Mouse (Mus musculus) gastrocnemius, adult 2 months (tissue): ENCODE results near the gene Ghrl. TPM values are rescaled to one million over a fixed set of nuclear protein-coding genes. Genes with fewer than 3 reads are reported as not detected.

Source experiments
- DNase-seq: peaks from one replicate; pipeline ENCODE4 v3.0.0; 2022
- H3K27ac ChIP-seq: fragments of 200-600 bp; 2 replicates; pipeline ENCODE4 v1.8.1; 2022; ENCODE audit warnings: mild to moderate bottlenecking
- H3K4me3 ChIP-seq: fragments of 200-600 bp; 2 replicates; pipeline ENCODE4 v1.8.1; 2022; ENCODE audit warnings: mild to moderate bottlenecking, moderate library complexity
- CTCF ChIP-seq: fragments of 200-600 bp; IDR thresholded peaks from 2 replicates; pipeline ENCODE4 v1.8.1; 2022; ENCODE audit warnings: antibody characterized with exemption, mild to moderate bottlenecking, moderate library complexity
- intact Hi-C: fragments of 180-260 bp; cut with DNase I; formaldehyde crosslinking; loops from one replicate; pipeline ENCODE4 v1.15.1; 2025
- long read RNA-seq, 2 experiments: library from polyadenylated mRNA; stranded (forward); transcript quantifications; one replicate each; pipeline ENCODE4 v2.0.0; 2021
- total RNA-seq, 2 experiments: library from RNA; stranded (reverse); gene quantifications; 2 replicates each; pipeline ENCODE4 v1.2.3; 2021

The Ghrl gene
- total RNA-seq, result 1 to 10 TPM in 1 of 2 experiments, not detected in 1; 1.0 TPM
- long read RNA-seq, experiment 1, result 0 reads
- long read RNA-seq, experiment 2, result 0 reads

DNA sequence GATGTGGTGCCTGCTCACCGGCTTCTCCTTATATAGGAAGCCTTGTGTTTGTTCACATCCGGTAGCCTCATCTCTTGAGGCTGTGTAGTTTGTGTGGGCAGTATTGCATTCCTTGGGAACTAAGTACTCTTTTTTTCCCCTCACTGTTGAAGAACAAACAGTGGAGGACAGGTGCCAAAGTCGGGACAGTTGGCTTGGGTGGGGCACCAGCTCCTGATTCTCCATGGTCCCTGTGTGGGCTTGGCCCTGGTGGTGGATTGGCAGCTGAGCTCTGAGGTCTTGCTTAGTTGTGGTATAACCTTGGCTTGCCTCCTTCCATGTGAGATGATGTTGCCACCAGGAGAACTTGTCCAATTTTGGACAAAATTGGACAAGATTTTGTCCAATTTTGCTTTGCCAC, at the start of gene Ghrl:
Ghrl (minus strand) TSS at position 3 of the 400 bp plus-strand sequence.
- DNase-seq, result no peak
- no peak for TF ChIP-seq CTCF
- intact Hi-C loops, result no loop called here
- H3K4me3 ChIP-seq, result no peak within 1 kb of the TSS
- H3K27ac ChIP-seq, result no peak within 1 kb of the TSS

DNA sequence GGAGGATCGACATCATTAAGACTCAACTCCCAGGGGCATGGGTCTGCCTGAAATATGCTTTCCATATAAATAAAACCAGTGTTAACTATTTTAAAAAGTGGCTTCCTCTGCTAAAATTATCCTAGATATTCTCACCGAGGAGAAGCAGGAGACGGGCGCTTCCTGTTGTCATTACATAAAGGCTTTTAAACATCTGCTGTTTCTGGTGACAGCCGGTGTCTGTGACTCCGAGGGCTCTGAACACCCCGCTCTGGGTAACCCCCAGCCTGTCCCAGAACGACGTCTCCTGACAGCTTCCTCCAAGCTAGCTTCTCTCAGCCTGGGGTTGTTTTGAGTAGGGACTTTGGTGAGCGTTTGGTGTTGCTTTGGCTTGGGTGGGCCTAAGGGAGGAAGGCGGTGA, 49.1 kb upstream of the Ghrl start:
- H3K27ac ChIP-seq, result no peak overlapping the region
- TF ChIP-seq CTCF, result no peak
- DNase-seq, result no peak
- intact Hi-C loops, result loop anchor here (10.0 kb wide), 2 partner anchors 116 to 486 kb away; no protein-coding TSS in a partner anchor
- H3K4me3 ChIP-seq, result no peak overlapping the region

DNA sequence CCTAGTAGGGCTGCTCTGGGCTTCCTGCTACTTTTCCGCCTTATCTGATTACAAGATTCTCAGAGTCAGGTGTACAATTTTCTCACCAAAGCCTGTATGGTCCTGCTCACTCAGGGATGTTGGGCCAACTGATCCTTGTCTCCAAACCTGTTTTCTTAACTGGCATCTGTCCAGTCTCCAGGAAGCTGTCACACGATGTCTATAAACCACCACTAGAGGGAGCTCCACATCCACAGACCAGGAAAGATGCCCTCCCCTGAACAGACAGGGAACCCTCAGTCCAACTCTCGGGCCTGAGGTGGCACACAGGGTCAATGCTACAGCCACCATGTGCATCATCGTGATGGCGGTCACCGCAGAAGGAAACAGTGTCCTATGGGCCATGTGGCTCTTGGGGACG, 42.0 kb upstream of the Ghrl start:
- Histone ChIP-seq H3K27ac (no peak overlapping the region), H3K4me3 (no peak overlapping the region)
- DNase-seq, result peak; percentile 49
- intact Hi-C loops, result loop anchor here (1.0 to 10.0 kb wide), 5 partner anchors 33 to 493 kb away; no protein-coding TSS in a partner anchor
- TF ChIP-seq CTCF, result peak; percentile 86

DNA sequence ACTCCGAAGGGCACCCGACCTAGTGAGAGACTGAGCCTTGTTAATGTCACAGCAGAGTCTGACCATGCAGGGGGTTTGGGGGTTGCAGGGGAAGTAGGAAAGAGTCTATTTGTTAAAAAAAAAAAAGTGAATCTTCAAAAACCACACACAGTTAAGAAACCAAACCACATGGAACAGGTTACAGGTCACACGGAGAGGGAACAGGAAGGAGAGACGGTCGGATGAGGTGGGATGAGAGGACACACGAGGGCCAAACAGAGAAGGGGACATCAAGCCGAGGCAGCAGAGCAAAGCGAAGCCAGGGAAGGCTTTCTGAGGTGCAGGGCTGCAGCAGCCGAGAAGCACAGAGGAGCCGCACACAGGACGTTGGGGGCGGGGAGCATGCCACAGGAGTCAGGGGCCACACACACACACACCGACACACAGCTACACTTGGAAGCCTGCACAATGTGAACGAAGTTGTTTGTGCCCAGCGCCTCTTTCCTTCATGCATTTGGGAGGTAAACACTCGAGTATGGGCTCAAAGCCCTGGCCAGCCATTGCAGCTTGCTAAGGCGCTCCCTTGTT, 29.5 kb upstream of the Ghrl start:
- H3K27ac ChIP-seq, result no peak overlapping the region
- intact Hi-C loops, result no loop called here
- no peak for TF ChIP-seq CTCF
- no peak for DNase-seq
- no peak overlapping the region for H3K4me3 ChIP-seq

DNA sequence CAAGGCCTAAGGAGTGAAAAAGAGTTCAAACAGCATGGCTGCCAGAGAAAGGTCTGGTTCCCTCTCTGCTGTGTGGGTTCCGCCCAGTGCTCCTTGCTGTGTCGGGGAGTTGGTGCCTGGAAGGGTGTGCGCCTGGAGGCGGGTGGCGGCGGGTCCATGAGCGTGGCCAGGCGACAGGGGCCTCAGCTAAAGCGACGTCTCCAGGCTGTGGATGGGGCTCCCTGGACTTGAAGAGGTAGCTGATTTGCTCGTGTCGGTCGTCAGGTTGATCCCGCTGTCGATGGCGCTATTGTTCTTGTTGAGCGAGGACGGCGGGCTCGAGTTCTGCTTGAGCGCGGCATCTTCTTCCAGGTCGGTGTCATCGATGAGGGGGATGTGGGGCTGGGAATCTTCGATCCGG, 28.7 kb upstream of the Ghrl start:
- H3K27ac ChIP-seq, result no peak overlapping the region
- H3K4me3 ChIP-seq, result peak overlapping the region; percentile 29
- no peak for TF ChIP-seq CTCF
- intact Hi-C loops, result no loop called here
- DNase-seq, result no peak

DNA sequence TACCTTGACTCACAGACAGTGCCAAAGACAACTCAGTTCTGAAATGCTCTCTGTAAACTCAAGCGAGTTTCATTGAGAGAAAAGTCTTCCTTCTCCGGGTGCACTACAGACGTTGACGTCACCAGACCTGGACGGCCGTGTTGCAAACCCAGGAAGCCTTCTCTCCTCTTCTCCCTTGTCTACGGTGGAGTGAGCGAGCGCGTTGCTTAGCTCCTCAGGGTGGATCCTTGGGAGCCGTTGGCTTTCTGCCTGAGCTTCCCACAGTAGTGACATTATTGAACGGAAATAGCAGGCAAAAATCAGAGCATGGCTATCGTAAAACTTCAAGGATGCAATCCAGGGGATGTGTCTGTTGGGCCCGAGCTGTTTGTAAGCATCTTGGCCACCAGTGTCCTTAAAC, 27.6 kb upstream of the Ghrl start:
- DNase-seq, result no peak
- TF ChIP-seq CTCF, result no peak
- Histone ChIP-seq H3K27ac (no peak overlapping the region), H3K4me3 (no peak overlapping the region)
- intact Hi-C loops, result no loop called here

GRCm38 (mm10) chr6:113745117-113745516, 25.4 kb upstream of the Ghrl start:
- H3K4me3 ChIP-seq, result no peak overlapping the region
- H3K27ac ChIP-seq, result no peak overlapping the region
- DNase-seq, result no peak
- intact Hi-C loops, result no loop called here
- no peak for TF ChIP-seq CTCF

- intact Hi-C loops, result loop anchor here (5.0 kb wide), 1 partner anchor 106 kb away; the partner anchor contains the start of gene Irak2
Observed at GRCm38 (mm10) chr6:113743111-113743510, 23.4 kb upstream of the Ghrl start.

DNA sequence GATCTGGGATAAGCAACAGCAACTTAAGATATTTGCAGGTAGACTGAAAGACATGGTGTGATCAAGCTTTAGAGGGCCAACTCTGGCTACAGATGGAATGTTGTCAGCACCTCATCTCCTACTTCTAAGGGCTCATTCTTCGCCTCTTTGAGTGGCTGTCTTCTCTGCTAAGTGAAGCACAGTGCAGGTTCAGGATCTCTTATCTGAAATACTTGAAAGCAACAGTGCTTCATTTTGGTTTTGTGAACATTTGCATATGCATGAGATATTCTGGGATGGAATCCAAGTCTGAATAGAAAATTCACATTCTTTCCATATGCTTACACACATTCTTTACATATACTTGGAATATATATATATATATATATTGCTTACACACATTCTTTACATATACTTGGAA, 22.6 kb upstream of the Ghrl start:
- intact Hi-C loops, result loop anchor here (5.0 kb wide), 1 partner anchor 105 kb away; the partner anchor contains the start of gene Irak2
- Histone ChIP-seq H3K4me3 (no peak overlapping the region), H3K27ac (no peak overlapping the region)
- DNase-seq, result no peak
- TF ChIP-seq CTCF, result no peak

More at GRCm38 (mm10) chr6:113743111-113743510, 23.4 kb upstream of the Ghrl start:
- TF ChIP-seq CTCF, result no peak
- Histone ChIP-seq H3K4me3 (no peak overlapping the region), H3K27ac (no peak overlapping the region)
- DNase-seq, result no peak

DNA sequence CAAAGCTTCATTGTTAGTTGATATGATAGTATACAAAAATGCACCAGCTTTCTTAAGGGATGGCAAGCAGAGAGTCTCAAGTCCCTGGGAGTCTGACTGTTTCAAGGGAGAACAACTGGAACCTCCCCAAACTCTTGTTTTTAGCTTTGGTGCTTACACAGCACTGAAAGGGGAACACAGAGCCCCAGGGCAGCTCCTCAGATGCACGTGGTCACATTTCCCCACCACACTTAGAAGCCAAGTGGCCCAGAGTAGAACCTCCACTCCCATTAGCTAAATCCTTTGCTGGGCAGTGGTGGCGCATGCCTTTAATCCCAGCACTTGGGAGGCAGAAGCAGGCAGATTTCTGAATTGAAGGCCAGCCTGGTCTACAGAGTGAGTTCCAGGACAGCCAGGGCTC, 21.7 kb upstream of the Ghrl start:
- DNase-seq, result no peak
- H3K4me3 ChIP-seq, result no peak overlapping the region
- H3K27ac ChIP-seq, result no peak overlapping the region
- TF ChIP-seq CTCF, result no peak
- intact Hi-C loops, result loop anchor here (5.0 kb wide), 1 partner anchor 104 kb away; the partner anchor contains the start of gene Irak2

GRCm38 (mm10) chr6:113740236-113741217, 20.8 kb upstream of the Ghrl start, which contains the start of gene Sec13:
Gene Sec13 (minus strand): TSS chr6:113740743.
- Histone ChIP-seq H3K27ac (peak within 1 kb of the TSS; percentile 93), H3K4me3 (peak within 1 kb of the TSS; percentile 92)
- peak; percentile 91 for DNase-seq
- intact Hi-C loops, result loop anchor here (5.0 kb wide), 1 partner anchor 103 kb away; the partner anchor contains the start of gene Irak2
- no peak for TF ChIP-seq CTCF

DNA sequence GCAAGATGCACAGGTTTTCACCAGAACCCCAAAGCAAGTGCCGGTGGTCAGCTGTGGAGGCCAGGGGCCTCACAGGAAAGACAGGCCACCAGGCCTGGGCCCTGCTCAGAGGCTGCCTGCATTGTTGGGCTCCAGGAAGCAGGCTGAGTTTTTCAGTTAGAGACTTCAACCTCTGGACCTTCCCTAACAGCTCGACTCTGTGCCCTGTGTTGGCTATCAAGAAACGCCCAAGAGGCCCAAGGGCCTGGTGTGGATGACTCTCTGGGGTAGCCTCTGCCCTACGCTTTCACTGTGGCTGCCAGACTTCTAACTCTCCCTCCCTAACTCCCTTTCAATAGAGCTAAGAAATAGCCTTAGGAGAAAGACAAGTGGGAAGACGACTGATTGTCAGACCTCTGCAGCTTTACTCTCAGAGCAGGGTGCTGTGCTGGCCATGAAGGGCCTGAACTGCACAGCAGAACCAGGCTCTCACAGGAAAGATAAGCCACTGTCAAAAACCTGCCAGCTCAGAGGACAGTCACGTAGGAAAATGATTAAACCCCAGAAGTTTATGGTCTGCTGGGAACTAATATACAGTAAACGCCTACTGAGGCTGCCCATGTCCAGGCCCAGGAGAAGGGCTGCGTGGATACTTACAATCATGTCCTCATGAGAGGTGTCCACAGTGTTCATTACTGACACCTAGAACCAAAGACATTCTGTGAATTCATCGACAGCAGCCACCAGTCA, 17.8 kb upstream of the Ghrl start:
- H3K27ac ChIP-seq, result no peak overlapping the region
- intact Hi-C loops, result no loop called here
- no peak for DNase-seq
- no peak overlapping the region for H3K4me3 ChIP-seq
- no peak for TF ChIP-seq CTCF
